Mouse (Mus musculus) Muller cell, postnatal 12 days (primary cell): ENCODE data around the gene Hmgb4.

Experiments used
- DNase-seq: peaks from one replicate; pipeline ENCODE4 v3.0.0-alpha.2; 2015; ENCODE audit errors: inconsistent ontology term

The Hmgb4 gene

GRCm38 (mm10) chr4:128227377-128228316 lies 33.1 kb downstream of the Hmgb4 start:
- DNase-seq, result no peak

GRCm38 (mm10) chr4:128224453-128224852 lies 36.3 kb downstream of the Hmgb4 start:
- no peak for DNase-seq

- DNase-seq, result peak; percentile 27
Measured at GRCm38 (mm10) chr4:128217991-128218595, 42.7 kb downstream of the Hmgb4 start.
